ENCODE assay signal across 8 mouse cellular contexts in the genomic region with DNA sequence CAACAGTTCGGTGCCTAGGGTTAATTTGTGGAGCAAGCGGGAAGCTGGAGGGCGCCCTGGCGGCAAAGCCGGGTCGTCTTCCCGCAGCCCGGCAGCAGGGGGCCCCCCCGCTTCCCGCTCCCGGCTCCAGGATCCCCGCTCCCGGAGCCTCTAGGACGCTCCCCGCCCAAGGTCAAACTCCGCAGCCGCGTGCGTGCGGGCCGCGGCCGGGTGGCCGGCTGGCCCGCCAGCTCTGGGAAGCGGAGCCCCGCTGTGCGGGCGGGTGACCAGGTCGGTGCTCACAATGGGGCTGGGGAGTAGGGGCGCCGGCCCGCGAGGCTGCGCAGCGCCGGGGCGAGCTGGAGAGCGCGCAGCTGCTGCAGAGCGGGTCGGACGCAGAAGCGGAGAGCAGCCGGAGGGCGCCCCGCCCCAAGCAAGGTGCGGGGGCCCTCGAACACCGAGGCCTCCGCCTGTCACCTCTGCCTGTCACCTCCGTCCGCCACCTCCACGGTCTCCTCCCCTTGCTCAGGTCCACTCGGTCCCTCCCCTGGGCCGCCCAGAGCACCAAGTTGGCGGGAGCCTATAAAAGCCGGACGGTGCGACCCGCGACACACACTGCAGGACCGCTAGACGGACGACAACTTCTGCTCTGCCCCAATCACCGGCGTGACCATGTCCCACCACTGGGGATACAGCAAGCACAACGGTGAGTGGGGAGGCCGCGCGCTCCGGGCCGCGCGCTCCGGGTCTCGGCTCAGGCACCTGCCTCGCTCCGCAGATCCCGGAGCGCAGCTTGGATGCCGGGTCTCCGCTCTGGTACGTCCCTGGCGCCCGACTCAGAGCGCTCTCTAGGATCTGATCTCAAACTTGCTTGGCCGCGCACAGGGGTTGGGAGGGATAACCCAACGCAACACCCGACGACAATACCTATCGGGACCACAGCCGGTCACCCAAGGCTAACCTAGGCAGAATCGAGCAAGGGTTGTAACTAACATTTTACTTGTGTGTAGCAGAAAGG. TPM values are rescaled to one million over a fixed set of nuclear protein-coding genes. Genes with fewer than 3 reads are reported as not detected.
A peak's percentile ranks its signal among the peaks of the same experiment; 100 is the strongest.
DNase-seq lines count a peak whose midpoint lies in the region; ATAC-seq and TF ChIP-seq lines count a peak whose summit lies in the region.

Gene Car2 (plus strand): TSS at position 172 of the 997 bp plus-strand sequence.

- peak; percentile 89 for ATAC-seq in forebrain, embryonic 14.5 days
- ATAC-seq in heart, postnatal 0 days (ENCODE audit: insufficient read depth, low read depth) = peak; percentile 82
- peak; percentile 91 for ATAC-seq in liver, postnatal 0 days
- ATAC-seq in neural tube, embryonic 14.5 days (ENCODE audit: low read depth) = peak; percentile 92

- no peak for TF ChIP-seq CTCF in E14TG2a.4 (conservative IDR thresholded peaks at IDR 0.05; ENCODE audit: low read length)
- TF ChIP-seq CTCF in heart, postnatal 0 days (IDR thresholded peaks at IDR 0.05; ENCODE audit: low read depth) = peak; percentile 42
- peak; percentile 68 for TF ChIP-seq CTCF in liver, postnatal 0 days (IDR thresholded peaks at IDR 0.05; ENCODE audit: low read depth)

- peaks cover 42% of the 10 kb centered on the region for H3K4me1 ChIP-seq in E14TG2a.4 (replicated peaks; ENCODE audit: low read depth, low read length)
- H3K4me1 ChIP-seq in forebrain, embryonic 14.5 days (ENCODE audit: control insufficient read depth, insufficient read depth, low read length) = no peaks in the 10 kb centered on the region
- no peaks in the 10 kb centered on the region for H3K4me1 ChIP-seq in heart, postnatal 0 days (ENCODE audit: control insufficient read depth, insufficient read depth)
- peaks cover 13% of the 10 kb centered on the region; the same call in 1 of the 2 replicates for H3K4me1 ChIP-seq in liver, postnatal 0 days (ENCODE audit: insufficient read depth)
- no peaks in the 10 kb centered on the region for H3K4me1 ChIP-seq in neural tube, embryonic 14.5 days (ENCODE audit: control insufficient read depth, insufficient read depth, low read length)

- WGBS in forebrain, embryonic 14.5 days = under 1% methylated on average over 88 of the region's 95 CpGs
- 1% methylated on average over 79 of the region's 95 CpGs for WGBS in heart, postnatal 0 days
- WGBS in liver, postnatal 0 days (ENCODE audit: insufficient replicate concordance) = under 1% methylated on average over 93 of the region's 95 CpGs
- under 1% methylated on average over 83 of the region's 95 CpGs for WGBS in neural tube, embryonic 14.5 days

- H3K27me3 ChIP-seq in E14TG2a.4 (ENCODE audit: insufficient read depth, low read length) = peaks cover 4% of the 10 kb centered on the region; the same call in 1 of the 2 replicates
- 0 out of 2 replicates have a peak, but pooled peaks cover 4% of the 10 kb centered on the region for H3K27me3 ChIP-seq in forebrain, embryonic 14.5 days (replicated peaks; ENCODE audit: control insufficient read depth, insufficient read depth, low read length)
- H3K27me3 ChIP-seq in heart, postnatal 0 days (ENCODE audit: control insufficient read depth, insufficient read depth, low read length) = 0 out of 2 replicates have a peak, but pooled peaks cover 5% of the 10 kb centered on the region
- no peaks in the 10 kb centered on the region for H3K27me3 ChIP-seq in liver, postnatal 0 days (ENCODE audit: insufficient read depth, low read length)
- H3K27me3 ChIP-seq in neural tube, embryonic 14.5 days (ENCODE audit: control insufficient read depth, insufficient read depth, low read length) = no peaks in the 10 kb centered on the region

- peaks cover 24% of the 10 kb centered on the region for H3K36me3 ChIP-seq in E14TG2a.4 (ENCODE audit: insufficient read depth, low read length)
- H3K36me3 ChIP-seq in forebrain, embryonic 14.5 days (ENCODE audit: control insufficient read depth, insufficient read depth, low read length) = no peaks in the 10 kb centered on the region
- H3K36me3 ChIP-seq in heart, postnatal 0 days (replicated peaks; ENCODE audit: control insufficient read depth, insufficient read depth, low read length) = no peaks in the 10 kb centered on the region
- H3K36me3 ChIP-seq in liver, postnatal 0 days (replicated peaks; ENCODE audit: insufficient read depth, low read length) = peaks cover 19% of the 10 kb centered on the region
- H3K36me3 ChIP-seq in neural tube, embryonic 14.5 days (ENCODE audit: control insufficient read depth, insufficient read depth, low read length) = no peaks in the 10 kb centered on the region

- peak within 1 kb of the TSS; percentile 90 for H3K4me3 ChIP-seq in E14TG2a.4 (replicated peaks; ENCODE audit: low read length)
- H3K4me3 ChIP-seq in forebrain, embryonic 14.5 days (ENCODE audit: low read depth, low read length) = peak within 1 kb of the TSS; percentile 74
- peak within 1 kb of the TSS; percentile 76 for H3K4me3 ChIP-seq in heart, postnatal 0 days (ENCODE audit: low read depth, low read length)
- peak within 1 kb of the TSS; percentile 88 for H3K4me3 ChIP-seq in liver, postnatal 0 days (ENCODE audit: low read depth, low read length)
- H3K4me3 ChIP-seq in neural tube, embryonic 14.5 days (ENCODE audit: low read depth, low read length) = peak within 1 kb of the TSS; percentile 63

- no peak for TF ChIP-seq EP300 in heart, postnatal 0 days (IDR thresholded peaks at IDR 0.05; ENCODE audit: low read depth)
- TF ChIP-seq EP300 in liver, postnatal 0 days (IDR thresholded peaks at IDR 0.05; ENCODE audit: low read depth) = no peak; the same call in 1 of the 2 replicates

- peak within 1 kb of the TSS; percentile 87 for H3K4me2 ChIP-seq in forebrain, embryonic 14.5 days (ENCODE audit: low read length)
- H3K4me2 ChIP-seq in heart, postnatal 0 days (ENCODE audit: low read depth, low read length) = peak within 1 kb of the TSS; percentile 87
- H3K4me2 ChIP-seq in liver, postnatal 0 days (ENCODE audit: low read depth, low read length) = peak within 1 kb of the TSS; percentile 84
- H3K4me2 ChIP-seq in neural tube, embryonic 14.5 days (ENCODE audit: low read depth, low read length) = peak within 1 kb of the TSS; percentile 74

- peak within 1 kb of the TSS; percentile 79 for H3K9ac ChIP-seq in forebrain, embryonic 14.5 days (ENCODE audit: low read length)
- H3K9ac ChIP-seq in heart, postnatal 0 days (replicated peaks; ENCODE audit: low read depth, low read length) = peak within 1 kb of the TSS; percentile 67
- peak within 1 kb of the TSS; percentile 90 for H3K9ac ChIP-seq in liver, postnatal 0 days (replicated peaks)
- H3K9ac ChIP-seq in neural tube, embryonic 14.5 days (replicated peaks; ENCODE audit: low read depth, low read length) = peak within 1 kb of the TSS; percentile 76

- peak; percentile 54 for DNase-seq in cerebellum, adult 11 months
- DNase-seq in forebrain, embryonic 14.5 days (ENCODE audit: low spot score) = peak; percentile 70
- DNase-seq in heart, postnatal 0 days (ENCODE audit: low spot score) = peak; percentile 45
- peak; percentile 80 to 91 for DNase-seq in kidney, postnatal 36 days
- DNase-seq in liver, postnatal 0 days = peak; percentile 90
- peak; percentile 43 to 46 for DNase-seq in thymus, adult 18-20 months

- no peaks in the 10 kb centered on the region for H3K9me3 ChIP-seq in E14TG2a.4 (ENCODE audit: low read length)
- H3K9me3 ChIP-seq in forebrain, embryonic 14.5 days (replicated peaks; ENCODE audit: control insufficient read depth, low read length) = no peaks in the 10 kb centered on the region
- H3K9me3 ChIP-seq in heart, postnatal 0 days (replicated peaks; ENCODE audit: control insufficient read depth, low read length) = no peaks in the 10 kb centered on the region
- no peaks in the 10 kb centered on the region for H3K9me3 ChIP-seq in liver, postnatal 0 days (ENCODE audit: low read length)
- no peaks in the 10 kb centered on the region for H3K9me3 ChIP-seq in neural tube, embryonic 14.5 days (ENCODE audit: control insufficient read depth, low read length)

- peak within 1 kb of the TSS; percentile 52; the same call in 1 of the 2 replicates for H3K27ac ChIP-seq in forebrain, embryonic 14.5 days (ENCODE audit: low read depth, low read length)
- peak within 1 kb of the TSS; percentile 52 for H3K27ac ChIP-seq in heart, postnatal 0 days (ENCODE audit: low read depth)
- peak within 1 kb of the TSS; percentile 97 for H3K27ac ChIP-seq in liver, postnatal 0 days (ENCODE audit: low read depth)
- H3K27ac ChIP-seq in neural tube, embryonic 14.5 days (ENCODE audit: low read depth, low read length) = peak within 1 kb of the TSS; percentile 16; the same call in 1 of the 2 replicates

RNA-seq across cellular contexts. Expression of gene Car2, which starts in this region (rescaled TPM):
- 22.1 and 25.5 TPM in 2 replicates for polyA plus RNA-seq in forebrain, embryonic 14.5 days (2014; fragmentation: Nextera tagmentation; extraction: Ambion mirVana)
- total RNA-seq in heart, postnatal 0 days (2014; rRNA removed; ENCODE audit: low replicate concordance) = 14.1 and 19.9 TPM in 2 replicates
- polyA plus RNA-seq in heart, postnatal 0 days (2015; fragmentation: Nextera tagmentation; extraction: Ambion mirVana) = 11.2 and 13.3 TPM in 2 replicates
- 901 and 980 TPM in 2 replicates for polyA plus RNA-seq in liver, postnatal 0 days (2015; fragmentation: Nextera tagmentation; extraction: Ambion mirVana)
- polyA plus RNA-seq in neural tube, embryonic 14.5 days (2014; fragmentation: Nextera tagmentation; extraction: Ambion mirVana) = 19.1 and 24.7 TPM in 2 replicates

Comparison
In these comparisons a context has a peak if more than half of its experiments do, and no peak if none do; other contexts are left out.
1. Peak in every context shown above with its lines: DNase-seq, ATAC-seq, H3K4me3 ChIP-seq and H3K27ac ChIP-seq.
2. RNA of gene Car2 (polyA plus RNA-seq): 901 to 980 TPM in liver, postnatal 0 days; 22.1 to 25.5 TPM in forebrain, embryonic 14.5 days, 19.1 to 24.7 TPM in neural tube, embryonic 14.5 days and 11.2 to 13.3 TPM in heart, postnatal 0 days; every median in the first group is over 10 times any median in the second.
3. H3K27ac ChIP-seq: peak in every context shown above with its lines; median percentile 97 in liver, postnatal 0 days; 52 in forebrain, embryonic 14.5 days; 52 in heart, postnatal 0 days; 16 in neural tube, embryonic 14.5 days.